Mouse (Mus musculus): ENCODE results near the gene Eif4e2. TPM values are rescaled to one million over a fixed set of nuclear protein-coding genes. Genes with fewer than 3 reads are reported as not detected.

Eif4e2 gene
- polyA plus RNA-seq (2021; fragmentation: Nextera tagmentation): 33.1 and 34.1 TPM in 2 replicates
- long read RNA-seq, experiment 1, transcript Eif4e2-202 (7 exons, 3,394 nt): major isoform, 59 of 239 reads
- long read RNA-seq, experiment 1, transcript Eif4e2-207 (8 exons, 3,473 nt): minor isoform, 22 of 239 reads
- long read RNA-seq, experiment 1, transcript Eif4e2-204 (7 exons, 1,119 nt): minor isoform, 10 of 239 reads
- long read RNA-seq, experiment 1, transcript Eif4e2-203 (6 exons, 1,569 nt): minor isoform, 11 of 239 reads
- long read RNA-seq, experiment 1, partial matches to known transcripts: 11 of 239 reads
- long read RNA-seq, experiment 1, other reads (novel, unspliced or antisense): 116 of 239 reads
- long read RNA-seq, experiment 2, transcript Eif4e2-204 (7 exons, 1,119 nt): major isoform, 10 of 45 reads
- long read RNA-seq, experiment 2, transcript Eif4e2-202 (7 exons, 3,394 nt): minor isoform, 5 of 45 reads
- long read RNA-seq, experiment 2, partial matches to known transcripts: 1 of 45 reads
- long read RNA-seq, experiment 2, other reads (novel, unspliced or antisense): 26 of 45 reads

DNA sequence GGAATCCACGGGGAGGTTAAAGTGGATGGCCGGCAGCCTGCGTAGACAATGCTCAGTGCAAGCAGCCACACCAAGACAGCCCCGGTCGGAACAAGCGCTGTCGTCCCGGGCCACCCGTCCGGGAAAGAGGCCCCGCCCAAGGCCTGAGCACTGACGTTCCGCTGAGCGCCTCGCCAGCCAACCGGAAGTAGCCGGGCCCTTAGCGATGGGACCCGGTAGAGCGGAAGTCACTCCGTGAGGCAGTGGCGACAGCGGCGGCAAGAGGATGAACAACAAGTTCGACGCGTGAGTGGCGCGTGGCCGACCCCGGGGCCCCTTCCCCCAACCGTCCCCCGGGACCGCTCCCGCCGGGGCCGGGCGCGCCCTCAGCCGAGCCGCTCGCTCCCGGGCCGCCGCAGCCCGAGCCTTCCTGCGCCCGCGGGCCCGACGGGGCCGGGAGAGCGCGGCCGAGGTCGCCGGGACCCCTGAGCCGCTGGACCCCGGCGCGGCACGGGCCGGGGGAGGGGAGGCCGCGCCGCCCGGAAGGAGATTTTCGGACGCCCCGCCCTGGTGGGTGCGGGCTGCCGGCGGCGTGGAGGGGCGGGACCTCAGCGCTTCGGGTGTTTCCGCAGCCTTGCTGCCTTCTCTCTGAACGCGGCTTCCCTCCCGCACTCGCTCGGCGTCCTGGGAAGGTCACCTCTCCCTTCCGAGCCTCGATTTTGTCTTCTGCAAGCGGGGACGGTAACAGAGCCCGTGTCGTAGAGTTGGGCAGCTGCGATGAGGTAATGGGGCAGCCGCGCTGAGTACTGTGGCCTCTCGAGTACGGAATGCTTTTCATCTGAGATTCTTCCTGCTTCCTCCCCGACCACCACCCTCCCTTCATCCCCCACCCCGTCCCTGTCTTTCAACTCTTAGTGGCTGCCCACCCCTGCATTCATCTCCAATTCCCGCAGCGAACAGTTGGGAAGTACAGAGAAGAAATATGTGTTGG, at the start of gene Eif4e2:
Eif4e2 (plus strand) TSS at position 180 of the 970 bp plus-strand sequence.

GRCm38 (mm10) chr1:87183013-87183412, 30.7 kb upstream of the Eif4e2 start, which contains the start of gene Prss56:
Prss56 (plus strand) TSS chr1:87183313.

DNA sequence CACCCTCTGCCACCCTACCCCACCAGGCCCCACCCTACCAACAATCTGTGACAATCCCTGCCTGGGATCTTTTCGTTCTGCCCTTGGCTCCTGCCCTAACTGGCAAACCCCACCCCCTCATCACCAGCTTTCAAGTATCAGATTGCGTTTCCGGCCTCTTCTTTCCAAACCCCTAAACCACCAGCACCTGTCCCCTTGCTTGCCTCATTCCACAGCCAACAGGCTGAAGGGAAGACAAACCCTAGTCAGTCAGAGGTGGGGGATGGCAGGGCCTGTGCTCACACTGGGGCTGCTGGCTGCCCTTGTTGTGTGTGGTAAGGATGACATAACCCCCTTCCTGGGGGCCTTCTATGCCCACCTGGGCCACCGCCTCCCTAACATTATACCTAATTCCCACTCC, 23.3 kb upstream of the Eif4e2 start, which contains the start of gene Chrnd:
Chrnd (plus strand) TSS at position 179 of the 400 bp plus-strand sequence.

GRCm38 (mm10) chr1:87204465-87204864, 9.2 kb upstream of the Eif4e2 start, which contains the start of gene Chrng:
Chrng (plus strand) TSS chr1:87204657.

GRCm38 (mm10) chr1:87264134-87265006, 50.7 kb downstream of the Eif4e2 start, which contains the start of gene Efhd1:
Efhd1 (plus strand) TSS chr1:87264363.

Other genes with a start within 250 kb of the Eif4e2 start
- gene Alppl2, start 124.0 kb upstream of the Eif4e2 start, polyA plus RNA-seq (2021; fragmentation: Nextera tagmentation): not detected in 2 replicates
- not detected in 2 replicates for gene Alpi, start 112.3 kb upstream of the Eif4e2 start, polyA plus RNA-seq (2021; fragmentation: Nextera tagmentation)
- not detected in 2 replicates for gene Akp3, start 88.9 kb upstream of the Eif4e2 start, polyA plus RNA-seq (2021; fragmentation: Nextera tagmentation)
- gene Ecel1, start 57.4 kb upstream of the Eif4e2 start, polyA plus RNA-seq (2021; fragmentation: Nextera tagmentation): 6.9 and 9.6 TPM in 2 replicates
- gene Prss56, start 30.6 kb upstream of the Eif4e2 start, polyA plus RNA-seq (2021; fragmentation: Nextera tagmentation): 0.74 TPM in 2 replicates
- gene Chrnd, start 23.3 kb upstream of the Eif4e2 start, polyA plus RNA-seq (2021; fragmentation: Nextera tagmentation): not detected in 2 replicates
- 0.04 TPM in 1 of 2 replicates, not detected in the other for gene Chrng, start 9.3 kb upstream of the Eif4e2 start, polyA plus RNA-seq (2021; fragmentation: Nextera tagmentation)
- gene Efhd1, start 50.4 kb downstream of the Eif4e2 start, polyA plus RNA-seq (2021; fragmentation: Nextera tagmentation): 16.3 and 22.3 TPM in 2 replicates
- gene Gigyf2, start 113.1 kb downstream of the Eif4e2 start, polyA plus RNA-seq (2021; fragmentation: Nextera tagmentation): 21.6 and 28.4 TPM in 2 replicates
- gene Kcnj13, start 180.8 kb downstream of the Eif4e2 start, polyA plus RNA-seq (2021; fragmentation: Nextera tagmentation): 5.0 and 6.0 TPM in 2 replicates

Data from left cerebral cortex, adult 6 months (tissue).